Mouse (Mus musculus) erythroid progenitor cell, adult 5-6 weeks (primary cell): ENCODE results near the gene Gnb2. TPM values are rescaled to one million over a fixed set of nuclear protein-coding genes. Genes with fewer than 3 reads are reported as not detected.
A peak's percentile ranks its signal among the peaks of the same experiment; 100 is the strongest.

Experiments used
- ATAC-seq: replicated peaks from 2 replicates; pipeline ENCODE4 v1.8.0; 2016; ENCODE audit warnings: moderate number of reproducible peaks, mild to moderate bottlenecking, moderate TSS enrichment, inconsistent platforms; ENCODE audit not compliant: poor library complexity, low FRiP score, severe bottlenecking
- total RNA-seq, 2 experiments: library from RNA; stranded (forward) in 1 of 2; stranded (reverse) in 1 of 2; fragments of 150-400 nt in 1 of 2; fragments of 186-747, 209-891 nt in 1 of 2; gene quantifications; 2 replicates each; pipeline versions ENCODE4 v1.2.3 to v1.2.4; 2015 to 2017; ENCODE audit warnings: low replicate concordance in 2 of 2

The Gnb2 gene
- total RNA-seq, 2 experiments from 2014 or later: 170 to 262 TPM

DNA sequence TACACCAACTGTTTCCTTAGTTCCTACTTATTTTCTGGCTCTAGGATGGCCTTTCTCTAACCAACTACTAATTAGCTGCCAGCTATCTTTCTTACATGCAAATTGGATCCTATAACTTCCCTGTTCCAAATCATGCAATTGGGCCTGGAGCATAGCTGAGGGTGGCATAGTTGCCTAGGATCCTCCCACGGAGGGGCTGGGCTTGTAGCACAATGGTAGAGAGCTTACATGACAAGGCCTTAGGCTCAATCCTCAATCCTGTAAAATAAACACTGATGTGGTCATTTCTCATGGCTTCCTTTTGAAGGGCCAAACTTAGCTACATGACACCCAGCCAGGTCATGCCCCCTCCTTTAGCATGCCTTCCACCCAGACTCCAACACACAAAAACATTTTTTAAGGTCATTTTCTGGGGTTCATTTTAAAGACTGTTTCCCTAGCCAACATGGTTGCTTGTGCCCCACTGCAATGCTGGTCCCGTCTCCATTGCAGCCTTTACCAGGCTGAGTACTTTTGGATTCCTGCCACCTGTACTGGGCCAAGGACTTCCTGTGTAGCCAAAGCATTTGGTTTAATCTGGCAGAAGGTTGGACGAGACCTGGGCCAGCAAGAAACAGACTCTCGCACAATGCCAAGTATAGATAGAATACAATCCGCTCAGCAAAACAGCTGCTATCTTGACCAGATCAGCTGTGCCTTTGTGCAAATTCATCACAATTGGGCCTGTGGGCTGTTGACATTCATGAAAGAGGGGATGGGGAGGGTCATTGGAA lies 8.6 kb upstream of the Gnb2 start:
- ATAC-seq: no peak

DNA sequence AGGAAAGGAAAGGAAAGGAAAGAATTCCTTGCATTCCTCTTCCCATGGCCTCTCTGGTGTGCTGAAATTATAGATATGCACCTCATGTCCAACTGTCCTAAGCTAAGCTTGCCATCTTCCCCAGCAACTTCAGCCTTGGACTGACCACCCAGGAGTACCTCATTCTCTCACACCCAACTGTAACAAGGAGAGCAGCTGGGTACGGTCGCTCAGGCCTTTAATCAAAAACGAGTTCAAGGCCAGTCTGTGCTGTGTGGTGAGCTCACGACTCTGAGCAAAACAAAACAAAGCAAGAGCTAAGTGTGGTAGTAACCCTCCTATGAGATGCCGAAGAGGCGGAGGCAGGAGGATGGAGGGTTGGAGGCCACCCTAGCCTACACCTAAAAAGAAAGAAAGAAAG lies 7.7 kb upstream of the Gnb2 start:
- no peak for ATAC-seq

DNA sequence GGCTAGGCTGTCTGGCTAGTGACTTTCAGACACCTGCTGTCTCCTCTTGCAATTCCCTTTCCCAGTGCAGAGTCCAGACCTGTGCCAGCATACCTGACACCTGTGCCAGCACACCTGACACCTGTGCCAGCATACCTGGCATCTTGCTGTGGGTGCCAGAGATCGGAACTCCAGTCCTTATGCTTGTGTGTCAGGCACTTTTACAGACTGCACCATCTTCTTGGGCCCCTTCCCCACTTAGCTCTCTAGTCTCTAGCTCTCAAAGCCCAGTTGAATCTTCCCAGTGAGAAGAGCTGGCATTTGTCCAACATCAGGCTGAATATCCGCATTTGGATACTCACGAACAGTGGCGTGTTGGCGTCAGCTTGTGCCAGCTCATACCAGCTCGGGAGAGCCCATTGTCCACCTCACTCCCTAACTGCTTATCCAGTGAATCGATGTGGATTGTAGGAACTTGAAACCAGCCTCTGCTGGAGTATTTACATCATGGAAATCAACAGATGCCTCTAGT lies 6.0 kb upstream of the Gnb2 start:
- no peak for ATAC-seq

DNA sequence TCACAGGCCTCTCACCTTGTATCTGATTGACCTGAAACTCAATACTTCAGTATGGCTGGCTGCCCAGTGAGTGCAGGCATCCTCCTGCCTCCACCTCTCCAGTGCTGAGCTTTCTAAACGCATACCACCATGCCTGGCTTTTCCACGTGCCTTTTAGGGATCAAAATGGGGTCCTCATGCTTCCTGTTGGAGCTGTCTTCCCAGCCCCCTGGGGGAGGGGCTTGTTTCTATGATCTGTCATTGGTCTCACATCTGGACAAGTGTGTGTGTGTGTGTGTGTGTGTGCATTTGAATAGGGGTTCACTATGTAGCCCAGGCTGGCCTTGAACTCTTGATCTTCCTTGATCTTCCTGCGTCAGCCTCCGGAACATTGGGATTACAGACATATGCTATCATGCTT lies 4.2 kb upstream of the Gnb2 start:
- no peak for ATAC-seq

DNA sequence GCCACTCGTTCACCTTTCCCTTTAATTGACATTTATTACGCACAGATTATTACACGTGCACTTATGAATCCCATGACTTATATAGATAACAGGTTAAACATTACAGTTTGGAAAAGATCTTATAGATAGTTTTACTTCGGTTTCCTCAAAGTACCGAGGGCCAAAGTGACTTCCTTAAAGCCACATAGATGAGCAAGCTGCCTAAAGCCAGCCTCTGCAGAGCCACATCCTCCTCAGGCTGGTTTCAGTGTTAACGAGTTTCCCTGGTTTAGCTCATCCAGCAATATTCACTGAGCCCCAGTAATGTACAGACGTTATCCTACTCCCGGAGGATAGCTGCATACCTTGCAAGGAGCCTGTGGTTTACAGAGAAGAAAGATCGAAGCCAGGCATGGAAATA lies 2.0 kb upstream of the Gnb2 start:
- no peak for ATAC-seq

DNA sequence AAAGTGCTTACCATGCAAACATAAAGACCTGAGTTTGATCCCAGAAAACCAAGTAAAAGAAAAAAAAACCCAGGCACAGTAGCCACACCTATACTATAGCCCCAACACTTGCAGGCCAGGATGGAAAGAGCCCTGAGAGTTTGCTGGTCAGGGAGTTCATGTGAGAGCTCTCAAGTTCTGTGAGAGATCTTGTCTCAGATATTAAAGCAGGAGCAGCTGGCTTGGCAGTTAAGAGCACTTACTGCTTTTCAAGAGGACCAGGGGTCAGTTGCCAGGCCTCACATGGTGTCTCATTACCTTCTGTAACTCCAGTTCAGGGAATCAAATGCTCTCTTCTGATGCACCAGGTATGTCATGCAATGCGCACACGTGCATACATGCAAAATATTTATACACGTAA lies 1.5 kb upstream of the Gnb2 start:
- ATAC-seq: no peak

DNA sequence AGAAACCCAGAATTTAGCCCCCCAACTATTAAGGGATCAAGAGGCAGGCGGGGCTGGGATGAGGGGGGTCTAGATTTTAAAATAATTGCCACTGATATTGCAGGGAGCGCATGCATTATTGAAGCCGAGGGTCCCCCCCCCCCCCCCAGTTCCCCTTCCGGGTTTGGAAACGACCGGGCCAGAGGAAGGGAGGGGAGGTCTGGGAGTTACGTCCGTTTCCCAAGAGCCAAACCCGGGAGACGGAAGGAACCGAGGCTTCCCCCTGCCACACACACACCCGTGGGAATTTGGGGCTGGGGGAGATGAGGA lies 548 bp downstream of the Gnb2 start:
- ATAC-seq: peak; percentile 13; the same call in 1 of the 2 replicates

DNA sequence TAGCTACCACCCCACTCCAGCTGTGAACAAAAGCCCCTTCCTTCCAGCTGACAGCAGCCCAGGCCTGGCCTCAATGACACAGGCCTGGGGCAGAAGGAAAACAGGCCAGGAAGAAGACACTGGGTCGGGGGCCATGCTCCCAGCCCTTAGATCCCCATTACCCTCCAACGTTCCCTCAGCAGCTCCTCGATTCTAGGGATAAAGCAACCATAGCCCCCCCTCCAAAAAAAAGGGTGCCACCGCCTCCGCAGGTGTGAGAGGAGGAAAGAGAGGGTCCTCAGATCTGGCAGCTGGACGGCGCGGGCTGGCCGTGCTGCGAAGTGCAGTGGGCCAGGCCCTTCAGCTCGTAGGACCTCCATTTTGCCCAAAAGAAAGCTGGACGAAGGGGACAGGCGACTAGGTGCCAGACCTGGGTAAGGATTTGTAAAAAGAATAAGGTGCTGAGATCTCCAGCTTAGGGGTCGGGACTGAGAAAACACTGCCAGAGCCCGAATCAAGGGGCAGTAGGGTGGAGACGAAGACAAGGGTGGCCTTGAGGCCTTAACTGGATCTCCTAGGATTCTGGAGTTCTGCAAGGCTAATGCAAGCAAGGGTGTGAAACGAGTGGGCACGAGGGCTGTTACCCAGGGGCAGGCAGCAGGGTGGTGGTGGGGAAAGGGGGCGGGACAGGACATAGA lies 1.0 kb downstream of the Gnb2 start:
- 0 out of 2 replicates have a peak, but pooled peaks have one; percentile 21 for ATAC-seq

DNA sequence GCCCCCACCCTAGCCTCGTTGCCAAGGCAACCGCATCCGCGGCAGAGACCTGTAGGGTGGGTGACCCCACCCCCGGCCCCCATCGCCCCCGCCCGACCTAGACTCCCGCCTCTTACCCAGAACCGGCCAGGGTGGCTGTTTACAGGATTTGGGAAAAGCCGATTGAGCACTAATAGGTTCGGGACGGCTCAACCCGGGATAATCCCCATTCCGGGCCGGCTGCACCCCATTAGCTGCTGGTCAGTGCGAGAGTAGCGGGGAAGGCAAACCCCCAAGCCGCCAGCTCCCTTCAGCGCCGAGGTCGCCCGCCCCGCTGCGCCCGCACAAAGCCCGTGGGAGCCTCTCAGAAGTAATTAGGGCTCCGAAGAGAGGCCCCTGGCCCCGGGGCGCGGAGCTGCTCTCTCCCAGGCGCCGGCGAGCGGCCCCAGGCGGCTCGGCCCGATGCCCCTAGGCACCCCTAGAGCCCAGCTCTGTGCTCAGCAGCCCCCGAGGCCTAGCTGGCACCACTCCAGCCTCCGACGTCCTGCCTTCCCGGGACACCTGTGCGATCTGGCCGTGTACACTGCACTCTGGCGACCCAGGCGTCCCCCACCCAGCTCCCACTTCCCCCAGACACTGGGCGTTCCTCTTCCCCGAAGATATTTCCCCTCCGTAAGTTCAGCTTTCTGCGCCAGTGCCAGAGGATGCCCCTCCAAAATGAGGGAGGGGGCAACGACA lies 1.7 kb downstream of the Gnb2 start:
- ATAC-seq: peak; percentile 15

DNA sequence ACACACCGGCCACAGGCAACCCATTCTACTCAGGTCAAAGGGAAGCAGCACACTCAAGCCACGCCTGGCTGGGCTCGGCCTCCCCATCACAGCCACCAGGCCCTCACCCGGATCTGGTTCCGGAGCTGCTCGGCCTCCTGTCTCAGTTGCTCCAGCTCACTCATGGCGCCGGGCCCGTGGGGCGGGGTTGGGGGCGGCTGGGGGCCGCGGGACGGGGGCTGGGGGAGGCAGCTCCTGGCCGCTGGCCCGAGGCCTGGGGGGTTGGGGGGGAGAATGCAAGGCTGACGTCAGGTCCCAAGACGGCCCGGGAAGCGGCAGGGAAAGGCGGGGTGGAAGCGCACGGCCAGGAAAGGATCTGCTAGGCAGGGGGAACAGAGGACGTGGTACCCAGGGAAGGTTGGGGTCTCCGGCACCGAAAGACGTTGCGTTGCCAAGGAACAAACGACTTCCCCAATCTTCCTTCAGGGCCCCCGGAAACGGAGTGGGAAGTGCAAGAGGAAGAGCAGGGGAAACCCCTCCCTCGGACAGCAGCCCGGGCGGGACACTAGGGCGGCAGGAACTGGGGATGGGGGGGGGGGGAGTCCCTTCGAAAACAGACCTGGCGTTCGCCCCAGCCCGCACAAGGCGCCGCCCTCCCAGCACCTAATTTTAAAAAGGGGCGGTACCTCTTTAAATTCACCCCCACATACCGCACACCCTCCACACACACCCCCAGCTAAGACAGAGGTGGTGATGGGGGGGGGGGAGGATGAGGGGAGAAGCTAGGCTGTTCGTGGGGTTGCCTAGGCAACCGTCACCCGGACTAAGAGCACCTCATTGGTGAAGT lies 2.5 kb downstream of the Gnb2 start:
- no peak for ATAC-seq

DNA sequence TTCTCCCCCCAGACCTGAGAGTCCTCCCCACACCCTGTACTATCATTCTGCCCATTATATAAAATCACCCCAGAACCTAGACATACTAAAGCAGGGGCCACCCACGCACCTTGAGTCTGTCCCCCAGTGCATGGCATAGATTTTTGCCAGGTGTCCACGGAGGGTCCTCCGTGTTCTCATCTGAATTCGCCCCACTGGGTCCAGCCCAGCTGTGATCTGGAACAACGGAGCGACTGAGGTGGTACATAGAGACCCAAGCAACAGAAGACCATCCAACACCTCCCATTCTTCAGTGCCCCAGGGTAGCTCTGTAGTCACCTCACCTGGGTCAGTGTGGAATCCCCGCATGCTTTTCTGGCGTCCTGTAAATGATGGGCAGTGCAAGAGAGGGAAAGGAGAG lies 3.2 kb downstream of the Gnb2 start:
- no peak for ATAC-seq

DNA sequence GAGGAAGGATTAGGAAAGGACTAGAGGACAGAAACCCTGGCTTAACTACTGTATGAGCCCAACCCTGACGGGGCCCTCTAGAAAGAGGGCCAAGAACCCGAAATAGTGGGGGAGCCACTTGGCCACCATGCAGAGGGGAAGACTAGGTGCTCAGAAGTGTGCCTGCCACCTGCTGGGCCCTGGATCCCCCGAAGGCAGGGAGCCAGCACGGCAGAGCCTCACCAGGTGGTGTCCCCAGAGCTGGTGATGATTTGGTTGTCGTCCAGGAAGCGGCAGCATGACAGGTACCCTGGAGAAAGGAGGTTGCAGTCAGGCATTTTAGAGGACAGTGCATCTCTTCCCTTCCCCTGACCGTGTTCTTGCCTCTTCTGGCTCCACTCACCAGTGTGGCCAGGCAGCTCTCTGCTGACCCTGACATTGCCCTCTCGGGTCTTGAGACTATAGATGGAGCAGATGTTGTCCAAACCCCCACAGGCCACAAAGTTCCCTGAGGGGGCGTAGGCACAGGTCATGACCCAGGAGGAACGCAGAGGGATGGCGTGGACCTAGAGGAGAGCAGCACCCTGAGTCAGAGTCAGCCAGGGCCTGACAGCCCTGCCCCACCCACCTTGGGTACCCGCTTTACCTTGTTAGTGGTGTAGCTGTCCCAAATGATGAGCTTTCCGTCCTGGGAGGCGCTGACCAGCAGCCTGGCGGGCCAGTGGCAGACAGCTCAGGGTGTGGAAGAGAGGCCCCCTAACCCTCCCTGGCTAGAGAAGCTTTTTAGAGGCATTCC lies 3.9 kb downstream of the Gnb2 start:
- ATAC-seq: no peak

DNA sequence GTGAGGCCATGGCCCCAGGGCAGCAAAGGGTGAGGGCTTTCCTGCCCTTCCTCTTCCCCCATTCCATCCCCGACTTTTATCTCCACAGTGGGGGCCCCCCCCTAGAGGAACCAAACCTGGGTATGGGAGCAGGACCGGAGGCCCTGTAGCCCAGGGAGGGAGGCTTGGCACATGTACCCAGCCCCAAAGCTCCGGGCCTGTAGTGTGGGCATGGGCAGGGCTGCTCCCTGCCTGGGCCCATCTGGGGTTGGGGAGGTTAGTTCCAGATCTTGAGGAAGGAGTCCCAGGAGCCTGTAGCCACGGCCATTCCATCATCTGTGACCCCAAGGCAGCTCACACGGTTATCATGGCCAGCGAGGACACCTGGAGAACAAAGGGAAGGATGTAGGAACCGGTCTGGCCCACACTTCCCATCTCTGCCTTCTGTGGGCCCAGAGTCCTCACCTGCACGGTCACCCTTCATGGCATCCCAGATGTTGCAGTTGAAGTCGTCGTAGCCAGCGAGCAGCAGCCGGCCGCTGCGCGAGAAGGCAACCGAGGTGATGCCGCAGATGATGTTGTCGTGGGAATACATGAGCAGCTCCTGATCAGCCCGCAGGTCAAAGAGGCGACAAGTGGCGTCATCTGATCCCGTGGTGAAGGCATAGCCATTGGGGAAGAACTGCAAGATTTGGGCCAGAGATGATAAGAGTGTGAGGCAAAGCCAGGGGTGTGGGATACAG lies 4.9 kb downstream of the Gnb2 start:
- ATAC-seq: no peak

DNA sequence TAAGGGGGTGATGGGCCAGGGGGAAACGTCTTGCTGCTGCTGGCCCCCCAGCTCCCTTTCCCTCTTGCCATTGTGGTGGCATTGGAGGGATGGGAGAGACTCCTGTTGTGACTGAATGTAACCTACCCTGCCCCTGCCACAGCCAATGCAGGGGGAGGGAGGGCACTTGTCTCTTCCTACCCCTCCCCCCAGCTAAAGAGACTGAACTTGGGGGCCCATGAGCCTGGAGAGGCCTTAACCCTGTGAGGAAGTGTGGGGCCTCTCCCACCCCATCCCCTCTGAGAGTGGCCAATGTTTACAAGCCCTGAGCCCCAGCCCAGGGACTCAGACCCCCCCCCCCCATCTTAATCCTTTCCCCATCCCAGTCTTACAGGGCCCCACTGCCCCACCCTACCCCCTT lies 5.9 kb downstream of the Gnb2 start:
- ATAC-seq: no peak

DNA sequence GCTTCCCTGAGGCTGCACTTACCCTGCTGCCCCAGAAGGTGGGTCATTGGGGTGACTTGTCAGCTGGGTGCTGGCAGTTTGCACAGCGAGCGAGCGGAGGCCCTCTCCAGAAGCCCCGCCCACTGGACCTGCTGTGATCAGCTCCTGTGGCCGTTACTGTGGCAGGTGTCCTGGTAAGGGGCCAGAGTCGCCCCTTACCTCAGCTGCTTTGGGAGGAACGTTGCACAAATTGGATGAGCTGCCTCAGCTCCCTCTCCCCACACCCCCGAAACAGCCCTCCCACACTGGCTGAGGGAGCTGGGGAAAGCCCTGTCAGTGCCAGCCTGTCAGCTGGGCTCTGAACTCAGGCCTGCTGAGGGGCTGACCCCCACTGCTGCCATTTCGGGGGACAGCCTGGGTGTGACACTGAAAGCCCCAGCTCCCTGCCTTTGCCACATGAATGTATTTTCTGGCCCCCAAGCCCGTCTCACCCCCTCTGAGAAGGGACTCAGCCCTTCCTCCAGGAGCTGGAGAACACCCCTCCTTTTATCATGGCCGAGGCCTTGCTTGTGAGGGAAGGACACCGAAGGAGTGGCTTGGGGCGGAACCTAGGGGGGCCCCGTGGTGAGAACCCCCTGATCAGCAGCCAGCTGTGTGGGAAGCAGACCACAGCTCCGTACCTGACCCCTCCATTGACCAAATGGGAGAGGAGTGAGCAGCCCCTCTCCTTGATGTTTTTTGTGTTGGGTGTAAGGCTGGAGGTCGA lies 6.9 kb downstream of the Gnb2 start:
- 0 out of 2 replicates have a peak, but pooled peaks have one; percentile 29 for ATAC-seq

DNA sequence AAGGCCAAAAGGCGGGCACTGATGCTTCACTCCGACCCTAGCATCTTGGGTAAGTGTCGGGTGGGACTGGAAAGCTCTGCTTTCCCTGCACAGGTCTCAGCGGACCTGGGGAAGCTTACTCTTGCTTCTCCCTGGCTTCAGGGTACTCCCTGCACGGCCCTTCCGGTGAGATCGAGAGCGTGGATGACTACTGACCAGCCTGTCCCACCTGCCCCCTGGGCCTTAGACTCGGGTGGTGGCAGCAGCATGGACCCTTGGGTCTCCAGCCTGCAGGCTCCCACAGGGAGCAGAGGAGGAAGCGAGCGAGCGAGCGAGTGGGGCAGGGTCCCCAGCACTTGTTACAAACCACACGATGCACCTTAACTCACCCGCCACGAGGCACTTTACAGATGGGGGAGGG lies 7.8 kb downstream of the Gnb2 start:
- ATAC-seq: no peak

DNA sequence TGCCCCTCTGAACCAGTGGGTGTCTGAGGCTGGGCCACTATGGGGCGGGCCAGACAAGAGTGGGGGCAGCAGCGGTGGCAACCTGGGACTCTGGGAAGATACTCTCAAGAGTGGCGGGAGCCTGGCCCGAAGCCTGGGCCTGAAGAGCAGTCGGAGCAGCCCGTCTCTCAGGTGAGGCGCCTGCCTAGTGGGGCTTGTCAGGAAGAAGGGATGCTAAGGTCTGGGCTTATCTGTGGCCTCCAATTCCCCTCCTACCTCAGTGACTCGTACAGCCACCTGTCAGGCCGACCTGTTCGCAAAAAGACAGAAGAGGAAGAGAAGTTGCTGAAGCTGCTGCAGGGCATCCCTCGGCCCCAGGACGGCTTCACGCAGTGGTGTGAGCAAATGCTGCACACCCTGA lies 8.6 kb downstream of the Gnb2 start:
- ATAC-seq: no peak

DNA sequence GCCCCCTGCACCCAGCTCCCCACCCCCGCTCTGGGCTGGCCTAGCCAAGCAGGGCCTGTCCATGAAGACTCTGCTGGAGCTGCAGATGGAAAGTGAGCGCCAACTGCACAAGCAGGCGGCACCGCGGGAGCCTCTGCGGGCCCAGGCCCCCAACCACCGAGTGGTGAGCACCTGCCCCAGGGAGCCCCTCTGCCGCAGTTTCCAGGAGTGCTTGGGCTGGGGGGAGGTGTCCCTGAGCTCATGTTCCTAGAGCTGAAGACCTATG lies 9.1 kb downstream of the Gnb2 start:
- no peak for ATAC-seq
